Mouse (Mus musculus): ENCODE measurements around the gene Pole2. TPM values are rescaled to one million over a fixed set of nuclear protein-coding genes. Genes with fewer than 3 reads are reported as not detected.
A peak's percentile ranks its signal among the peaks of the same experiment; 100 is the strongest.

Pole2 gene
- polyA plus RNA-seq, 1 experiment from 2014 or later = 33.0 TPM

DNA sequence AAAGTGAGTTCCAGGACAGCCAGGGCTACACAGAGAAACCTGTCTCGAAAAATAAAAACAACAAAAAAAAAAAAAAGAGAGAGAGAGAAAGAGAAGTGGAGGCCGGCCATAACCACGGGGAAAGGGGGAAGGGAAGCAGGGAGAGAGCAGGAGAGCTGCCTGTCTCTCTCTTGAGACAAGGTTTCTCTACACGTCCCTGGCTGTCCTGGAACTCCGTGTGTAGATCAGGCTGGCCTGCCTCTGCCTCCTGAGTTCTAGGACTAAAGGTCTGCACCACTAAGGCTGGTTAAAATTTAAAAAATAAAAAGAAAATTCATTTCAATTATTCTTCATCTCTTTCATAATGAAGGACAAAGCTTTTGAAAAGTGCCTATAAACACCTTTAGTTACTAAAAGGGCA lies 36.6 kb downstream of the Pole2 start:
- H3K9ac ChIP-seq (replicated peaks; ENCODE audit: low read depth, low read length) = no peak overlapping the region
- WGBS = 88% methylated on average over 5 of the region's 5 CpGs

GRCm38 (mm10) chr12:69190522-69190921 lies 37.5 kb downstream of the Pole2 start:
- H3K4me2 ChIP-seq (replicated peaks; ENCODE audit: low read depth, low read length) = no peak overlapping the region
- peaks cover 9% of the 10 kb centered on the region for H3K4me1 ChIP-seq (ENCODE audit: control insufficient read depth, insufficient read depth, low read length)
- no peaks in the 10 kb centered on the region for H3K27me3 ChIP-seq (ENCODE audit: control insufficient read depth, insufficient read depth, low read length)
- 97% methylated on average over 1 of the region's 1 CpGs for WGBS
- H3K27ac ChIP-seq (ENCODE audit: low read length) = no peak overlapping the region
- H3K36me3 ChIP-seq (ENCODE audit: control insufficient read depth, insufficient read depth, low read length) = peaks cover 18% of the 10 kb centered on the region
- ATAC-seq (ENCODE audit: insufficient number of reproducible peaks, insufficient read depth, low FRiP score, low read depth) = no peak
- no peak overlapping the region for H3K4me3 ChIP-seq (ENCODE audit: low read depth, low read length)
- H3K9me3 ChIP-seq (ENCODE audit: control insufficient read depth, low read depth, low read length) = no peaks in the 10 kb centered on the region
- H3K9ac ChIP-seq (replicated peaks; ENCODE audit: low read depth, low read length) = no peak overlapping the region

More for the DNA sequence above, 36.6 kb downstream of the Pole2 start:
- H3K36me3 ChIP-seq (ENCODE audit: control insufficient read depth, insufficient read depth, low read length) = peaks cover 18% of the 10 kb centered on the region
- peaks cover 9% of the 10 kb centered on the region for H3K4me1 ChIP-seq (ENCODE audit: control insufficient read depth, insufficient read depth, low read length)
- no peak for ATAC-seq (ENCODE audit: insufficient number of reproducible peaks, insufficient read depth, low FRiP score, low read depth)
- no peak overlapping the region for H3K4me2 ChIP-seq (replicated peaks; ENCODE audit: low read depth, low read length)
- H3K27me3 ChIP-seq (ENCODE audit: control insufficient read depth, insufficient read depth, low read length) = no peaks in the 10 kb centered on the region
- H3K4me3 ChIP-seq (ENCODE audit: low read depth, low read length) = no peak overlapping the region
- no peaks in the 10 kb centered on the region for H3K9me3 ChIP-seq (ENCODE audit: control insufficient read depth, low read depth, low read length)
- H3K27ac ChIP-seq (ENCODE audit: low read length) = no peak overlapping the region

DNA sequence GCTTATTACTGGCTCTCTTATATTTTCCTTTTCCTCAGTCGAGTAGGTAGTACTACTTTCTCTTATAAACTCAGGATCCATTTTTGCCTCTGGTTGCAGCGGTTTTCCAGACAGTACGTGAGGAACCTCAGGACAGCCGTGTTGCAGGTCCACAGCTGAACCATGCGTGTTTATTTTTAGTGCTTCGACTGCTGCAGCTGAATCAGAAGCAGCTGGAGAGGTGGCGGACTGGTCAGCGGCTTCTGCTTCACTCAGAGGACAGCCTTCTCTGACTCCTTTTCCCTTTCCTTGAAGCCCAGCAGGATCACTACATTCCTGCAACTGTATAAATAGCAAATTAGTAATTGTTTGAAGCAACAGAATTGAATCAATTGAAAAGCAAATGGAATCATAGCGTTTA lies 37.9 kb downstream of the Pole2 start:
- no peak overlapping the region for H3K4me3 ChIP-seq (ENCODE audit: low read depth, low read length)
- H3K4me2 ChIP-seq (replicated peaks; ENCODE audit: low read depth, low read length) = no peak overlapping the region
- H3K9ac ChIP-seq (replicated peaks; ENCODE audit: low read depth, low read length) = no peak overlapping the region
- H3K4me1 ChIP-seq (ENCODE audit: control insufficient read depth, insufficient read depth, low read length) = peaks cover 13% of the 10 kb centered on the region
- WGBS = 90% methylated on average over 9 of the region's 9 CpGs
- H3K27ac ChIP-seq (ENCODE audit: low read length) = no peak overlapping the region
- no peak for ATAC-seq (ENCODE audit: insufficient number of reproducible peaks, insufficient read depth, low FRiP score, low read depth)
- peaks cover 18% of the 10 kb centered on the region for H3K36me3 ChIP-seq (ENCODE audit: control insufficient read depth, insufficient read depth, low read length)
- no peaks in the 10 kb centered on the region for H3K9me3 ChIP-seq (ENCODE audit: control insufficient read depth, low read depth, low read length)
- no peaks in the 10 kb centered on the region for H3K27me3 ChIP-seq (ENCODE audit: control insufficient read depth, insufficient read depth, low read length)

DNA sequence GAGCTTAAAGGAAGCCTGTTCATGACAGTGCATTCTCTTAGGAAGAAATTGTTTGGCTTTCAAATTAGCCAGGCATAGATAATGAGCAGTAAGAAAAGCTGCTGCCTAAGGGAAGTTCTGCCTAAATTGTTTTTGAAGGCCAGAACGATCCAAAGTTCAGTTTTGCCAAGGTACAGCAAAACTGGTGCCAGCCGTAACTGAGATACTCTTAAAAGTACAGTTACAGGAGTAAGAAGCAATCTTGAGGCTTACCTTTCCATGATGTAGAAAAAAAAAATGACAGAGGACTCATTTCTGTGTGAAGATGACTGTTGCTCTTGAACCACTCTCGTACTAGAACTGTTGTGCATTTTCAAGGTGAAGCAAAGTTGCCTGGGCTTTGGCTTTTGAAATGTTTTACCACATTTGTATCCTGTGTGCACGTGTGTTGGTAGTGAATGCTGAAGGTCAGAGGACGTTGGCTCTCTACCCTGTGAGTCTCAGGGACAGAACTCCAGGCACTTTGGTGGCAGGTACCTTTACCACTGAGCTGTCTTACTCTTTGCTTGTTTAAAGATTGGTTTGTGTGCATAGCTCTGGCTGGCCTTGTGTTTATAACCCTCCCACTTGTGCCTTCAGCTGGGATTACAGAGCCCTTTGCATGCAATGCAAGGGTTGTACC lies 41.1 kb downstream of the Pole2 start:
- no peak overlapping the region for H3K27ac ChIP-seq (ENCODE audit: low read length)
- no peak for ATAC-seq (ENCODE audit: insufficient number of reproducible peaks, insufficient read depth, low FRiP score, low read depth)
- no peaks in the 10 kb centered on the region for H3K27me3 ChIP-seq (ENCODE audit: control insufficient read depth, insufficient read depth, low read length)
- peaks cover 15% of the 10 kb centered on the region for H3K4me1 ChIP-seq (ENCODE audit: control insufficient read depth, insufficient read depth, low read length)
- H3K4me3 ChIP-seq (ENCODE audit: low read depth, low read length) = no peak overlapping the region
- H3K9me3 ChIP-seq (ENCODE audit: control insufficient read depth, low read depth, low read length) = no peaks in the 10 kb centered on the region
- peaks cover 16% of the 10 kb centered on the region for H3K36me3 ChIP-seq (ENCODE audit: control insufficient read depth, insufficient read depth, low read length)
- no peak overlapping the region for H3K9ac ChIP-seq (replicated peaks; ENCODE audit: low read depth, low read length)
- WGBS = 71% methylated on average over 5 of the region's 5 CpGs
- no peak overlapping the region for H3K4me2 ChIP-seq (replicated peaks; ENCODE audit: low read depth, low read length)

GRCm38 (mm10) chr12:69185371-69185770 lies 42.6 kb downstream of the Pole2 start:
- ATAC-seq (ENCODE audit: insufficient number of reproducible peaks, insufficient read depth, low FRiP score, low read depth) = no peak
- Histone ChIP-seq H3K4me2 (replicated peaks; ENCODE audit: low read depth, low read length) (peak overlapping the region; percentile 94), H3K27ac (ENCODE audit: low read length) (no peak overlapping the region), H3K9me3 (ENCODE audit: control insufficient read depth, low read depth, low read length) (no peaks in the 10 kb centered on the region), H3K9ac (replicated peaks; ENCODE audit: low read depth, low read length) (peak overlapping the region; percentile 84; the same call in 1 of the 2 replicates), H3K4me3 (ENCODE audit: low read depth, low read length) (peak overlapping the region; percentile 76), H3K4me1 (ENCODE audit: control insufficient read depth, insufficient read depth, low read length) (peaks cover 15% of the 10 kb centered on the region), H3K27me3 (ENCODE audit: control insufficient read depth, insufficient read depth, low read length) (no peaks in the 10 kb centered on the region), H3K36me3 (ENCODE audit: control insufficient read depth, insufficient read depth, low read length) (peaks cover 18% of the 10 kb centered on the region)
- 78% methylated on average over 7 of the region's 7 CpGs for WGBS

- H3K4me2 ChIP-seq (replicated peaks; ENCODE audit: low read depth, low read length) = peak overlapping the region; percentile 94
- H3K9ac ChIP-seq (replicated peaks; ENCODE audit: low read depth, low read length) = peak overlapping the region; percentile 84
- peaks cover 12% of the 10 kb centered on the region for H3K36me3 ChIP-seq (ENCODE audit: control insufficient read depth, insufficient read depth, low read length)
- H3K4me3 ChIP-seq (ENCODE audit: low read depth, low read length) = peak overlapping the region; percentile 76
- 2% methylated on average over 75 of the region's 86 CpGs for WGBS
- ATAC-seq (ENCODE audit: insufficient number of reproducible peaks, insufficient read depth, low FRiP score, low read depth) = peak; percentile 59; the same call in 1 of the 2 replicates
- no peaks in the 10 kb centered on the region for H3K9me3 ChIP-seq (ENCODE audit: control insufficient read depth, low read depth, low read length)
- peaks cover 15% of the 10 kb centered on the region for H3K4me1 ChIP-seq (ENCODE audit: control insufficient read depth, insufficient read depth, low read length)
- H3K27me3 ChIP-seq (ENCODE audit: control insufficient read depth, insufficient read depth, low read length) = no peaks in the 10 kb centered on the region
- H3K27ac ChIP-seq (ENCODE audit: low read length) = peak overlapping the region; percentile 85; the same call in 1 of the 2 replicates
Observed at GRCm38 (mm10) chr12:69184342-69185295, 43.4 kb downstream of the Pole2 start.

- H3K36me3 ChIP-seq (ENCODE audit: control insufficient read depth, insufficient read depth, low read length) = peaks cover 12% of the 10 kb centered on the region
- H3K27me3 ChIP-seq (ENCODE audit: control insufficient read depth, insufficient read depth, low read length) = no peaks in the 10 kb centered on the region
- ATAC-seq (ENCODE audit: insufficient number of reproducible peaks, insufficient read depth, low FRiP score, low read depth) = peak; percentile 98
- peak within 1 kb of the TSS; percentile 84 for H3K9ac ChIP-seq (replicated peaks; ENCODE audit: low read depth, low read length)
- peaks cover 15% of the 10 kb centered on the region for H3K4me1 ChIP-seq (ENCODE audit: control insufficient read depth, insufficient read depth, low read length)
- H3K4me2 ChIP-seq (replicated peaks; ENCODE audit: low read depth, low read length) = peak within 1 kb of the TSS; percentile 94
- under 1% methylated on average over 84 of the region's 84 CpGs for WGBS
- H3K9me3 ChIP-seq (ENCODE audit: control insufficient read depth, low read depth, low read length) = no peaks in the 10 kb centered on the region
- H3K4me3 ChIP-seq (ENCODE audit: low read depth, low read length) = peak within 1 kb of the TSS; percentile 76
- peak within 1 kb of the TSS; percentile 85; the same call in 1 of the 2 replicates for H3K27ac ChIP-seq (ENCODE audit: low read length)
Observed at GRCm38 (mm10) chr12:69183583-69184308, 44.2 kb downstream of the Pole2 start, which contains the start of the genes Rpl36al and Mgat2. Rpl36al (minus strand) TSS chr12:69184083. Mgat2 (plus strand) TSS chr12:69184157.

GRCm38 (mm10) chr12:69181800-69182199 lies 46.2 kb downstream of the Pole2 start:
- no peak overlapping the region for H3K4me3 ChIP-seq (ENCODE audit: low read depth, low read length)
- H3K36me3 ChIP-seq (ENCODE audit: control insufficient read depth, insufficient read depth, low read length) = peaks cover 7% of the 10 kb centered on the region
- H3K9me3 ChIP-seq (ENCODE audit: control insufficient read depth, low read depth, low read length) = no peaks in the 10 kb centered on the region
- WGBS = 91% methylated on average over 4 of the region's 4 CpGs
- no peak overlapping the region for H3K9ac ChIP-seq (replicated peaks; ENCODE audit: low read depth, low read length)
- no peak for ATAC-seq (ENCODE audit: insufficient number of reproducible peaks, insufficient read depth, low FRiP score, low read depth)
- H3K27ac ChIP-seq (ENCODE audit: low read length) = no peak overlapping the region
- H3K27me3 ChIP-seq (ENCODE audit: control insufficient read depth, insufficient read depth, low read length) = no peaks in the 10 kb centered on the region
- H3K4me2 ChIP-seq (replicated peaks; ENCODE audit: low read depth, low read length) = no peak overlapping the region
- peaks cover 9% of the 10 kb centered on the region for H3K4me1 ChIP-seq (ENCODE audit: control insufficient read depth, insufficient read depth, low read length)

All from stomach, embryonic 14.5 days (tissue).